Mouse (Mus musculus) spleen, adult 12 weeks (tissue): ENCODE measurements around the gene Mmrn1.
A peak's percentile ranks its signal among the peaks of the same experiment; 100 is the strongest.
"Not testable (repeated sequence)": the region's sequence is repeated elsewhere in the genome, so short reads cannot be mapped to it uniquely, and the experiment has no call there.

Source experiments
- DNase-seq: peaks from one replicate; pipeline ENCODE4 v3.0.0; 2022; ENCODE audit warnings: low spot score

Gene Mmrn1

DNA sequence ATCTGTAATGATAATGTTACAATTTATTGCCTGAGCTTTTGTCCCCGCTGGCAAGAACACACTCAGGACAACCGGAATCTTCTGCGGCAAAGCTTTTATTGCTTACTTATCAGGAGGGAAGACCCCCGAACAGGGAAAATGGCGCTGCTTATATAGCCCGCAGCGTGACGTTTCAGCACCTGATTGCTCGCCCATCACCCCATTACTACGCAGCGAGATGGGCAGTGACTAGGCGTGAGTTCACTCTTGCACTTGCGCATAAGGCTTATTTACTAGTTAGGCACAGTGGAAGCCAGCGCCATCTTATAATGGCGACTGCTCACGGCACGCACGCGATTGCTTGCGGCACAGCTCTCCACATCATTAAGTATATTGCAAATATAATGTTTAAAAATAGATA is at the start of gene Mmrn1:
Mmrn1 (plus strand) TSS at position 301 of the 400 bp plus-strand sequence.
- not testable (repeated sequence) for DNase-seq

DNA sequence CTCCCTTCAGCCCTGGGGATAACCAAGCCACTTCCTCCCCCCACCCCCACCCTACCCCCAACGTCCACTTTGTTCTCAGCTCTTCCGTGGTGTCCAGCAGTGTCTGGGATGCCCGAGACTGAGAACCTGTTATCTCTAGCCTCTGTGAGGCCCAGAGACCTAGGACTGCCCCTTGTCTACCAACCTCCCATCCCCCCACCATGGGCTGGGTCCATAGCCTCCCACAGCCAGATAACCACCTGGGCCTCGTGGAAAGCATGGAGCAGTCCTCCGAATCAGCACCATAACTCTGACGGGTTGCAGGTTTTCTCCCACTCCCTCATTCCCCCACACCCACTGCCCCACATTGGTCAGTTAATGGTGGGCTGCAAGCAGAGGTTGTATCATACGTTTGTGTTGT is 44.4 kb upstream of the Mmrn1 start:
- DNase-seq = no peak

DNA sequence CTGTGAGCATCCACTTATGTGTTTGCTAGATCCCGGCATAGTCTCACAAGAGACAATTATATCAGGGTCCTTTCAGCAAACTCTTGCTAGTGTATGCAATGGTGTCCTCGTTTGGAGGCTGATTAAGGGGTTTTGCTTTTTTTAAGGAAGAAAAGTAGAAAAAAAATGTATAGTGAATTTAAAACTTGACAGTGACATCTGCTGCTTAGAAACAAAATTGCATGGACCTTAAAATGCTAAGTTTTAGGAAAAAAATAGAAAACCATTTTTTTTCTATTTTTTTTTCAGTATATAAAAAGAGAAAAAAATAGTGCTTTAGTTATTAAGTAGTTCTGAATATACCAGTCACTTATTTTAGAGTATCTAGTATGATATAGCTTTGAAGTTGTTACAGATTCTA is 43.2 kb upstream of the Mmrn1 start:
- no peak for DNase-seq

DNA sequence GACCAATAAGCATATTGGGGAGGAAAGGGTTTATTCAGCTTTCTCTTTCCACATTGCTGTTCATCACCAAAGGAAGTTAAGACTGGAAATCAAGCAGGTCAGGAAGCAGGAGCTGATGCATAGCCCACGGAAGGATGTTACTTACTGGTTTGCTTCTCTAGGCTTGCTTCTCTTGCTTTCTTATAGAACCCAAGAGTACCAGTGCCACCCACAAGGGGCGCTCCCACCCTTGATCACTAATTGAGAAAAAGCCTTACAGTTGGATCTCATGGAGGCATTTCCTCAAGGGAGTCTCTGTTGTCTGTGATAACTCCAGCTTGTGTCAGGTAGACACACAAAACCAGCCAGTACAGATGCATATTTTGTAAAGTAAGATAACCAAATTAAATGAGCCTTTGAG is 17.5 kb upstream of the Mmrn1 start:
- no peak for DNase-seq

DNA sequence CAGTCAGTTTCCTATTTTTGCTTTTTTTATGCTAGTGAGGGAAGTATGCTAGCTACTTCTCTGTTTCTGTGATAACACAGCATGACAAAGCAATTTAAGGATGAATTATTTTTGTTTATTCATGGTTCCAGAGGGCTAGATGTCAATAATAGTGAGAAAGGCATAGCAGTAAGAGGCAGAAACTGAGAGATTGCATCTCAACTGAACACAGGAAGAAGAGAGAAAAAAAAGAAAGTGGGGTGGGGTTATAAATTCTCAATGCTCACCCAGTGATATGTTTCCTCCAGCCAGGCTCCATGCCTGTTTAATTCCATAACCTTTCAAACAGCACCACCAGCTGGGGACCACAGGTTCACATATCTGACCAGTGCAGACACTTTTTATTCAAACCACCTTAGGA is 6.6 kb downstream of the Mmrn1 start:
- DNase-seq = peak; percentile 36

DNA sequence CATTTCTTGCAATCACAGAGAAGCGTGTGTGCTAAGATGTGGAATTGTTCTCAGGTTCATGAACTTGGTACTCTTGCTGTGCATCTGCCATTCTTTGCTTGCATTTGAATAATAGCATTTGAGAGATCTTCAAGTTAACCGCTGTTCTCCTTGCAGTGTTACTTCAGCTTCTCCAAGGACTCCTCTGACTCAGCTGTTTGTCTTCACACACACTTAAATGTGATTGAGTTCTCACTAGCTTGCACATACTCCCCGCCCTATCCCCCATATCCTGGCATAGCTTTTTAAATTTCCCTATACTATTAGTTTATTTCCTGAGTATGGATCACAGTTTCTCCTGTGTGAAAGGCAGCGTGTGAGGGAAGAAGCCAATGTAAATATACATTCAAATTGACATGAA is 10.1 kb downstream of the Mmrn1 start:
- no peak for DNase-seq

DNA sequence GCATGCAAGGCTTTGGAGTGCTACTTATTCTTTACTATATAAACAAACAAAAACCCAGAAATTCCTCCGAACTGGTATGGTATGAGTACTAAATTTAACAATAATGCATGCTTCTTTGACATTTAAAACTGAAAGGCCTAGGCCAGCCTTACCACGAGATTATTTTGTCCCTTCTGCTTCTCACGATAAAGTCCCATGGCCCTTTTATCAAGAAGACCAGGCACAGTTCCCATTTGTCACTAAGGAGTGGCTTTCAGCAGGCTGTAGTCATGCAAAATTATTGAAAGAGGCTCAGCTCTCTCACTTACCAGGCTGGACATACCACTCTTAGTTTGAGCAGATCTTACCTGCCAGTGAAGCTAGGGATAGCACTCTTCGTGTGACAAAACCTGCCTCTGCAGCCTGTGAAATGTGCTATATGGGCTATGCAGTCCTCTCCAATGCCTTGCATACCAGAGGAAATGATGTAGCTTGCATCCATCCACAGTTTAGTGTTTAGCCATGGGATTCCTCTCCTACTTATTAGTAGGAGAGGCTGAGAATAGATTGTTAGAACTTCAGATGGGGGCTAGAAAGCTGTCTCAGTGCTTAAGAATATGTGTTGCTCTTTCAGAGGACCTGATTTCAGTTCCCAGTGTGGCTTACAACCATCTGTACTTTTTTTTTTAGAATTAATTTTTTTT is 10.8 kb downstream of the Mmrn1 start:
- DNase-seq = peak; percentile 46

DNA sequence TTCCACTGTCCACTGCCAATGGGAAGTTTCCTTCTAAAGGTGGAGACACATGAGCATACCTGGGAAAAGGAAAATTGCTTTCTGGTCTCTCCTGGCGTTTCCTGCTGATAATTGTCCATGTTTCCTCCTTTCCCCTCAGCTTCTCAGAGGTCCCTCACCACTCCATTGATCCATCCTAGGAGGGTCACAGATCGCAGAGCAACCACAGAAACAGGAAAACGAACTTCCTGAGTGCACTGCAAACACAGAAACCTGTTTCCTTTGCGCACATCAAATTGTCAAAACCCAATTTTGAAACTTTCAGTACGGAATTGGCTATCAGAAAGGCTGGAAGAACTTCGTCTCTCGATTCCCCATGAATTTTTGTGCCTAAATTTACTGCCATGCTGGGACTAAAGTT is 19.4 kb downstream of the Mmrn1 start:
- no peak for DNase-seq

DNA sequence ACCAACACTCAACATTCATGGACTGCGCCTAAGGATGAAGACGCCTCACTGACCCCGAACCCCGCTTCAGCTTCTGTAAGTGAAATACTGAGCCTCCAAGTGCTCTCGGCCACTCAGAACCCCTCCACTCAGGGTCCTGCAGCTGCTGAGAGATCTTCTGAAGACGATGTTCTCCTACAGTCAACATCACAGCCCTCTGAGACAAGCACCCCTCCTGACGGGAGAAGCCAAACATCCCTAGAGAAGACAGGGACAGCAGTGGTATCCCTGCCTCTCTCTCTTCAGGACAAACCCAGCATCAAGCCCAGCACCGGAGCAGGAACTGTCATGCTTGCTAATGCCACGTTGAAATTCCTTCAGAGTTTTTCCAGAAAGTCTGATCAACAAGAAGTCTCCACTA is 19.8 kb downstream of the Mmrn1 start:
- no peak for DNase-seq

DNA sequence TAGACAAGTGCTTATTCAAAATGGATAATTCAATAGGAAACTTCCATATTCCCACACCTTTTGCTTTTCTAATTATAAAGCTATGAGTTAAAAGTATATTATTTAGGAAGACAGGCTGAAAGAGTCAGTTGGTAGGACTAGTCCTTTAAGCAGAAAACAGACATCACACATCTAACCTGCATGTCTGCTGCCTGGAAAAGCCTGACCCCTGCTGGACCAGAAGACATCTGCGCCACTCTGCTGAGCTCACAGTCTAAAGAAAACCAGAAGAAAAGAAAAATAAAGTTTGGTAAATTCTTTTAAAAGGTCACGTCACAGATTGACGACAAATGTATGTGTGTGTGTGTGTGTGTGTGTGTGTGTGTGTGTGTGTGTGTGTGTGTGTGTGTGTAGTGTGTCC is 25.6 kb downstream of the Mmrn1 start:
- DNase-seq = no peak

DNA sequence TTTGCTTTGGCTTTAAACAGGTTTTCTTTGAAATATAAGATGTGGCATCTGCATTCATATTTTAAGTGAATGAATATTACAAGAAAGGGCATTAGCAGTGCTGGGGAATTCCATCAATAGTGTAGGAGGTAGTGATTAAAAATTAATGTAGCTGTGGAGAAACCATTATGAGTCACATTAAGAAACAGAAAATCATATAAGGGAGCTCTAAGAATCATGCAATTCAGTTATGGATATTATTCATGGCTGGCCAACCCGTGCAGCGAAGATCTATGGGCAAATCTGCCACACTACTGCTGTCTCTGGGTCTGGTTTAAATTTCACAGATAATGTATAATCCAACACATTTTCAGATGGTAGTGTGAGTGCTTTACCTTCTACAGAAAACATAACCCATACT is 36.5 kb downstream of the Mmrn1 start:
- no peak for DNase-seq

DNA sequence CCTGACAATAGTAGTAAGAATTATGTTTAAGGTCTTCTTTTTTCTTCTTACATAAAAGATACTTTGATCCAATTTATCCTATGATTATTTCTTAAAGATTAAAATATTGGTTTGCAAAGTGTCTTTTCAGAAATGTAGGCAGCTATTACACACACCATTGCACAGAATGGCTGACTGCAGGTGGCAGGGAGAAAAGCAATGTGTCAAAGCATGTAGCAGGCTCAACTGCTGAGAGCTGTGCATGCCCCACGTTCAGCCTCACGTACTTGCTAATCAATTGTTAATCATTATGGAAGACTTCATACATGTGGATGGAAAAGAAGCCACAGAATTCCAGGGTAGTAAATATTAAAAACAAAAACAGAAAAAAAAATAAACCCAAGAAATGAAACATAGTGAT is 37.1 kb downstream of the Mmrn1 start:
- DNase-seq = no peak

DNA sequence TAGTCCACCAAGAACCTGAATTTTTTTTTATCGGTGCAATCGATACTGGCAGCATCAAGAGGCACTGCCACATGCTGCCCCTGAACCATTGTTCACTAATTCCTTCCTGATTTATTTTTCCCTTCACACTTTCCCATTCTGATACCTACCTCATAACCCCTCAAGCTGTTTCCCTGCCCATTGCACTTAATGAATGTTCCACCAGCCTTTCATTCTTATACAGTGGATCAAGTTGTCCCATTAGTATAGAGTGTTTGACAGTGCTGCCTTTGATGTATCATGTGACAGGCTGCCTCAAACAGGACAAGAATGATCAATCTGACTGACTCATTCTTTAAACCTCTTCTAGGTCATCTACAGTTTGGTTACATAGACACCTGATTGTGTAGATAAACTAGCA is 37.9 kb downstream of the Mmrn1 start:
- DNase-seq = no peak

DNA sequence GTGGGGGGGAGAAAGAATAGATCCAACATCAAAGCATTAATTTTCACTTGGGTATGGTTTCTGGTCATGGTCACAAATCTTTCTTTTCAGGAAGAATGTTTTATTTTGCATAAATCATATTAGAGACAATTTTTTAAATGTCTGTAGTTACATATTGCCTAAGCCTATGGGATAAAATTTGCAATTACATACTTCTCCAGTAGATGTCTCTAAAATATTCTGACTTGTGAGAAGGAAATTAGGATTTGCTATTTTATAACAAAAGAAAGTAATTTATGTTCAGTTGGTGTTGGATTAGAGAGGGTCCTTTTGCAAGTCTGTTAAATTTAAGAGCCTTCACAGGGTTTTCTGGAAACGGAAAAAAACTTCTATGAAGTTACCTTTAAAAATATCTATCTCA is 39.0 kb downstream of the Mmrn1 start:
- no peak for DNase-seq

DNA sequence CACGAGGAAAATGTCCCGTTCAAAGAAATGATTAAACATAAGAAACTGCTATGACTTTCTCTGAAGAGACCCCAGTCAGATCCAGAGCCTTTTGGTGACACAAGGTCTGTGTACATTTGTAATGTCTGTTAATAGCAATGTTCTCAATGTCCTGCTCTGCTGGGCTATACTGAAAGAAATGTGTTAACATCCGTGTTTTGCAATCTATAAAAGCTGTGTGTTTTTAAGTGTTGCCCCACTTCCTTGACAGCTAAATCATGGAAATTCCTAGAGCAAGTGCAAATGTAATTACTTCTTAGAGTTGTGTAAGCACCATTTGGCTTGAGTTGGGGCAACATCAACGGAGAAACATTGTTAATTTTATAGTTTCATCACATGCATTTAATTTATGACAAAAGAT is 42.2 kb downstream of the Mmrn1 start:
- no peak for DNase-seq

DNA sequence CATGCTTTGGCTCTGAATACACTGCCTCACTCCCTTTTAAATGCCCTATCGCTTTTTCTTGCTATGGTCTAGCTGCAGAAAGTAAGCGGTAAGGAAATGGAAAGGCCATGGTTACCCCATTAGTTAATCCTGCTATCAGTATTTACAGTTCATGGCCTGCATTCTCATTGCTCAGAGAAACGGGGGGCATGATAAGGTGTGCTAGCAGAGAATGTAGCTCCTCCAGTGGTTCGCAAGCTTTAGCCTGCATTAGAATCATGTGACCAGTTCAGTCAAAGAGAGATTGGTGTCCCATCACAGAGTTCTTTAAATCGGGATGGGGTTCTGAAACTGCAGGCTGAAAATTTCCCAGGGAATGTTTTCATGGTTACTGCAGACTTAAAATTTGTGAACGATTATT is 44.6 kb downstream of the Mmrn1 start:
- no peak for DNase-seq

DNA sequence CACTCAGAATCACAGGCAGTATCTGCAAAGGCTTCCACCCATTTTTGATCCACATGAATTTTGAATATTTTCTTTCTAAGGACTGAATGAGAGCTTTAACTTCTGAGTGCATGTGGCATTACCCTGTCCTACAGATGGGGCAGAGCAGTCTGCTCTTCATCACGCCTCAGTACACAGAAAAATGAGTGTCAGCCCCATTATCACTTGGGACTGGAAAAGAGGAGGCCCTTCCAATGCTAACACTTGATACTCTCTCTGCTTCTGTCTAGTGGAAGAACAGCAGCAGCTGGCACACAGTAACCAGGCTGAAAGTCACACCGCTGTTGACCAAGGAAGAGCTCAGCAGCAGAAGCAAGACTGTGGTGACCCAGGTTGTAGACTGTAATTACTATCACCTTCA is 46.0 kb downstream of the Mmrn1 start:
- no peak for DNase-seq

DNA sequence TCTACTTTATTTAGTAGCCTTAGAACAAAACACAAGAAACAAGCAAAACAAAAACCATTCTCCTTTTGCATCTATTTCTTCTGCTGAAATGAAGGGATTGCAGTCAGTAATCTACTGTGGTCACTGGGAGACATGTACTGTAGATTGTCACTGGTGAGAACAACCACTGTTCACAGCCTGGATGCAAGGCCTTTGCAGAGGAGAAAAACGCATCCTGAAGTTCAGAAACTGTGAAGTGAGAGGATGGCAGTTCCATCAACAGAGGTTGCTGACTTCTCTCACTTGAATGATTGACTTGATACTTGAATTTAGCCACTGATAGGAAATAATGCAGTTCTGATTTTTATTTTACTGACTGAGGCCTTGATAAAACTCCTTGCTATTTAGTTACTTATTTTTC is 53.8 kb downstream of the Mmrn1 start:
- DNase-seq = no peak

DNA sequence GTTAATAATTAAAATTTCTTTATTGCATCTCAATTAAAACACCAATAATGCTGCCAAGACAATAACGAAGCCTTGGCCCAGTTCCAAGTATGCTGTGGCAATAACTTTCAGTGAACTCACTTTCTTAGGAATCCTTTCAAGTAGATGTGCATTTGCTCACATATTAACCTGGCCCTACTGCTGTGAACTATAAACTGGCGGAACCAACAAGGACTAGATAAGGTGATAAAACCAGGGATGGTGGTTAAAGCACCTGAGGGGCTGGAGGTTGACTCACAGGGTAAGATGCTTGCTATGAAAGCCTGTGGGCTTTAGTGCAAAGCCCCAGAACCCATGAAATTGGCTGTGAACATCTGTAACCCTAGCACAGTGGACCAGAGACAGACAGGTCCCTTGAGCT is 54.3 kb downstream of the Mmrn1 start:
- no peak for DNase-seq

DNA sequence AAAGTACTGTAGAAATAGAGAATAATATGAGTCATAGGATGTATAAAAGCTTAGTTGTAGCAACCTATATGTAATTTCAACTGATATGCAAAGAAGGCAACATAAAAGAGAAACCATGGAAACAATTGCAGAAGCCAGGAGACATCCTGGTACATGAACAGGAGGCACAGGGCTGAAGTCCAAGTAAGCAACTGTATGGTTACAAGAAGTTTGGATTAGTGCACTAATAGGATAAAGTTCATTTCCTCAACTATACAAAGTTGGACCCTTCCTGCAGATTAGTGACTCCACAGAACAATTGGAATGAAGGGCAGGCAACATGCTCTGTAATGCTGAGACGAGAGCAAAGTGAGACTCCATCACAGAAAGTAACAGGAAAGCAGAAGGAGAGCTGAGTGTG is 59.6 kb downstream of the Mmrn1 start:
- DNase-seq = no peak

DNA sequence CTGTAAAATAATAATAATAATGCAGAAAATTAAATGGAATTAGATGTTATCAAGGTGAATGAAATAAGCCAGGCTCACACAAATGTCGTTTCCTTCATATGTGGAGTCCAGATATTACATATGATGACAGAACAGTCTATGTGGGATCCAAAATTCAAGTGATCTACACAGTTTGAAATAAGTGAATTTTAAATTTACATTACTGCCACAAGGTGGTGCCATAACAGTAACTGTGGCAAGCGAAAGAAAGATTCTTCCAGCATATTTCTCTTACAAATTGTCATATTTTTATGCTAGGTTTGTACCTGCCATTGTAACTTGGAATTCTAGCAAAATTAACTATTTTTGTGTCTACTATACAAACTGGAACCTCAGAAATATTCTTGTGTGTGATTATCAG is 61.1 kb downstream of the Mmrn1 start:
- DNase-seq = no peak

DNA sequence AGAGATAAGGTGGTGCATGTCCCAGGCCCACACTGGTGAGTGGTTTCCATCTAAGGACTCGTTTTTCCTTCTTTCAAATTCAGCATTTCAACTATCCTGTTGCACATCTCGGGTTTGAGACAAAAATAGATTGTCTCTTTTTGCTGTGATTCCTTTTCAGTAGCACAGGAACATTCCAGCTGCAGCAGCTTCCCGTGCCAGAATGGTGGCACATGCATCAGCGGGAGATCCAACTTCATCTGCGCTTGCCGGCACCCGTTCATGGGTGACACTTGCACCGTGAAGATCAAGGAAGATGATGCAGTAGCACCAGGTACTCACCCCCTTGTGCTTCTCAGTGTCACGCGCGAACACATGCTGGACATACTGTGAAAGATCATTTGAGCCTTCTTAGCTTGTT is 62.1 kb downstream of the Mmrn1 start:
- DNase-seq = no peak

DNA sequence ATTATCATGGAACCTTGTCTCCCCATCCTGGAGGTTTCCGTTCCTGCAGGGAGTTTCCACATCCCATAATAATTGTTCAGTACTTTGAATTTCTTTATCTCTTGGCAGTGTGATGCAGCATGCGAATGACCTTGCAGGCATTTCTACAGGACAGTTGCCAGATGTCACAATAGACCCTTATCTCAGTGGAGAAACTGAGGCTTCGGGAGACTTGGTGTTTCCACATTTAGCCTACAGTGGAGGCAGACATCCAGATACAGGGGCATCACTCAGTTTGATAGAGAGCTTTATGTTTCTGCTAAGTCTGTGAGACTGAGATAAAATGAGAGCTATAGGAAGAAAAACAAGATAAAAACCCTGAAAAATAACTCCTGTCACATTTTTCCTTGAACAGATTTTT is 63.0 kb downstream of the Mmrn1 start:
- DNase-seq = no peak

DNA sequence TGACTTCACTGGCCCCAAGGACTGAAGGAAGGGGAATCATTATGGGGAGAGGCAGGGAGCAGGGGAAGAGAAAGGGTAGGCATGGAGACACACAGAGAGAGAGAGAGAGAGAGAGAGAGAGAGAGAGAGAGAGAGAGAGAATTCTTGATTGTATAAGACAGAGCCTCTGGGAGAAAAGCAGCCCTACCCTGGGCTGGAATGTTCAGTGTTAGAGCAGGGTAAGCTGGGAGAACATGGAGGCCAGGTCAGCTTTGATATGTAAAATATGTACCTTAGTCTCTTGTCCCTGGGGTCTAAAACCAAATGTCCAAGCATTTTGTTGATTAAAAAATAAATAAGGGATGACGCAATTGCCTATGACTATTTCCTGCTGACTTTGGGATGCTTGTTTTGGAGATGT is 67.6 kb downstream of the Mmrn1 start:
- no peak for DNase-seq
